Mouse (Mus musculus): ENCODE data around the gene Orai1. TPM values are rescaled to one million over a fixed set of nuclear protein-coding genes. Genes with fewer than 3 reads are reported as not detected.
A peak's percentile ranks its signal among the peaks of the same experiment; 100 is the strongest.

Gene Orai1
- polyA plus RNA-seq, 1 experiment: 63.2 TPM

DNA sequence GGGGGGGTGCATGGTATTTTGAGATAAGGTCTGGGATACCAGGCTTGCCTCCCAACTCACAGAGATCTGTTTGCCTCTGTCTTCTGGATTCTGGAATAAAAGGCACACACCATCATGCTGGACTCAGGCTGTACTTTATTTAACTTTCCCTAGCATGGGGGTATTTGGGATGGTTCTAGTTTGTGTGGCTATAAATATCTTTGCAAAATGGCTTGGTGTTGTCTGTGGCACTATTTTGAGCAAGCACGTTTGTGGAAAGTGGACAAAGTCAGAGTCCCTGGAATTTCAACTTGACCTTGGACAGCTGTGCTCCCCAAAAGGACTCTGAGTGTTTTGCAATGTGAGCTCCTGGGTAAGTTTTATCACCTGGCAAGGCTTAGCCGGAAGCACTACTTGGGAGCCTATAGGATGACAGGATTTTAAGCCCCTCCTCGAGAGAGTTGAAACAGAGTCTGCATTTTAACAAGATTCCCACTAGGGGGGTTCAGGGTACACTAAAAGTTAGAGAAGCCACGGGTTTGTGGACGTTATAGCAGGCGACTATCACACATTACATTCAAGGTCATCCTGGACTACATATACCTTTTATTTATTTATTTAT, 52.6 kb downstream of the Orai1 start:
- TF ChIP-seq CTCF (conservative IDR thresholded peaks at IDR 0.05; ENCODE audit: insufficient read depth, insufficient read length, low read depth, low read length) (no peak), POLR2A (IDR thresholded peaks at IDR 0.05; ENCODE audit: low read depth, low read length) (no peak)
- Histone ChIP-seq H3K4me1 (ENCODE audit: control insufficient read depth, insufficient read depth, low read length) (peaks cover 3% of the 10 kb centered on the region; the same call in 1 of the 2 replicates), H3K36me3 (ENCODE audit: control insufficient read depth, insufficient read depth, low read length) (no peaks in the 10 kb centered on the region), H3K27me3 (replicated peaks; ENCODE audit: control insufficient read depth, insufficient read depth, low read length) (no peaks in the 10 kb centered on the region), H3K27ac (ENCODE audit: insufficient read depth, low read depth, low read length) (no peak overlapping the region), H3K4me3 (ENCODE audit: insufficient read depth, low read depth, low read length) (no peak overlapping the region)
- DNase-seq: peak; percentile 57
- 10% methylated on average over 6 of the region's 6 CpGs for WGBS

DNA sequence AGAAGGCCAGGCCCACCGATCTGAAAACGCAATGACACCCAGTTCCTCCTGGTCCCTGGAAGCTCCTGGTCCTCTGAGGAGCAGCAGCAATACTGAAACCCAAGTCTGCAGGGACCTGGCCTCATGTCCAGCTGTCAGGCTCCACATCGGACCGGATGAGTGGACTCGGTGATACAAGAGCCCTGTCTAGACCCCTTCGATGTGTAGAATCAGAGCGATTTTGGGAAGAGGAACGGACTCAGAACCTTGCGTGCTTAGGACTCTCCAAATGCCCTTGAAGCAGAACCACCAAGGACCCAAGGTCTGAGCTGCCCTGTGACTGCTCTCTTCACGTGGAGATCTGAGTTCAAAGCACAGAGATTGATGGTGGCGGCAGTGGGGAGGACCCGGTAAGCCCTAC, 53.2 kb downstream of the Orai1 start, which contains the start of gene Tmem120b:
Gene Tmem120b, plus strand, starts transcription at position 301 of the 400 bp plus-strand sequence.
- TF ChIP-seq POLR2A (IDR thresholded peaks at IDR 0.05; ENCODE audit: low read depth, low read length): no peak
- peaks cover 3% of the 10 kb centered on the region; the same call in 1 of the 2 replicates for H3K4me1 ChIP-seq (ENCODE audit: control insufficient read depth, insufficient read depth, low read length)
- H3K4me3 ChIP-seq (ENCODE audit: insufficient read depth, low read depth, low read length): no peak within 1 kb of the TSS
- H3K27ac ChIP-seq (ENCODE audit: insufficient read depth, low read depth, low read length): no peak within 1 kb of the TSS
- WGBS: 93% methylated on average over 12 of the region's 12 CpGs
- DNase-seq: no peak
- H3K36me3 ChIP-seq (ENCODE audit: control insufficient read depth, insufficient read depth, low read length): no peaks in the 10 kb centered on the region
- no peaks in the 10 kb centered on the region for H3K27me3 ChIP-seq (replicated peaks; ENCODE audit: control insufficient read depth, insufficient read depth, low read length)

DNA sequence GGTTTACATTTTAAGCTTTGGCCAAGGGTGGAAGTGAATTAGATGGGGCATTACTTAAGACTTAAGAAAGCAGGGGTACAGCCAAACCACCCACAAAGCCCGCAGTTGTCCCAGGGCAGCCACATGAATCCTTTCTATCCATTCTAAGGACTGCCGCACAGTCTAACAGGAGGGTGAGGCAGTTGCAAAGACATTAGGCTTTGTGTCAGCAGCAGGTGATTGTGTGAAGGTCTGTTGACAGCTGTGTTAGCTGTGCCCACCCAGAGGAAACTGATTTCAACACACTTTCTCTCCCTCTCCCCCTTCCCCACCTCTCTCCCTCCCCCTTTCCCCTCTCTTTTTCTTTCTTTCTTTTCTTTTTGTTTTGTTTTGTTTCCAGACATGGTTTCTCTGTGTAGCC, 53.8 kb downstream of the Orai1 start:
- no peaks in the 10 kb centered on the region for H3K27me3 ChIP-seq (replicated peaks; ENCODE audit: control insufficient read depth, insufficient read depth, low read length)
- peaks cover 3% of the 10 kb centered on the region; the same call in 1 of the 2 replicates for H3K4me1 ChIP-seq (ENCODE audit: control insufficient read depth, insufficient read depth, low read length)
- no peak overlapping the region for H3K4me3 ChIP-seq (ENCODE audit: insufficient read depth, low read depth, low read length)
- DNase-seq: no peak
- H3K36me3 ChIP-seq (ENCODE audit: control insufficient read depth, insufficient read depth, low read length): no peaks in the 10 kb centered on the region
- WGBS: 93% methylated on average over 2 of the region's 2 CpGs
- TF ChIP-seq POLR2A (IDR thresholded peaks at IDR 0.05; ENCODE audit: low read depth, low read length) (no peak), CTCF (conservative IDR thresholded peaks at IDR 0.05; ENCODE audit: insufficient read depth, insufficient read length, low read depth, low read length) (no peak)
- no peak overlapping the region for H3K27ac ChIP-seq (ENCODE audit: insufficient read depth, low read depth, low read length)

DNA sequence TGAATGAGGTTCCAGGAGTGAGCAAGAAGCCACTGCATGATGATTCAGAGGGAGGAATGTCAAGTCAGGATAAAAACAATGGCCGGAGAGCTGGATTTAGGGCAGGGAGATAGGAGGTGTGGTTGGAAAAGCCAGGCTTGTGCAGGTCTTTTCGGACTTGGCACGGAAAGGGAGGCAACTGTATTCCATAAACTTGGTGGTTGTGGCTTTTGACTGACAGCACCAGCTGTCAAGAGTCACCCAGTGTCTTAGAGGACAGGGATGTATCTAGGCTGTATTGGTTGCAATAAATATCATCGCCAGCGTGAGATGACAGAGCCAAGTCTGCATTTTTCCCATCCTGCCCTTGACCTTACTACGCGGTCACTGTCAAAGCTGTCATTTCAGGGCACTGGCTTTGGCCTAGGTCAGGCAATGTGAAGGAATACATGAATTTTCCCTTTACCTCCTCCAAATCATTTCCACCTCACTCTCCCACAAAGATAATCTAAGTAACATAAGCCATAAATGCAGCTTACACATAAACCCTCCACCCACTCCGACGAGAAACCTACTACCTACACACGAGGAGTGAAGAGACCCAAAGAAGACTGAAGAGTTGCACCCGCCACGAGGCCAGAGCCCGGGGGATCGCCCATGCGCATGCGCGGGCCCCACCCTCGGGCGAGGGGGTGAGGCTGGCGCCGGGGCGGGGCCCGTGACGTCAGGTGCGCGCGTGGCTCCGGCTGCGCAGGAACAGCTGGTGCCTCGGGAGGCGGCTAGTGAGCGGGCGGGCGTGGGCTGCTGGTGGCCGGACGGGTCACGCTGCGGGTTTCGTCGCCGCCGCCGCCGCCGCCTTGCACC, 60.9 kb downstream of the Orai1 start:
- Histone ChIP-seq H3K27ac (ENCODE audit: insufficient read depth, low read depth, low read length) (peak overlapping the region; percentile 14), H3K4me3 (ENCODE audit: insufficient read depth, low read depth, low read length) (peak overlapping the region; percentile 88), H3K27me3 (replicated peaks; ENCODE audit: control insufficient read depth, insufficient read depth, low read length) (no peaks in the 10 kb centered on the region), H3K36me3 (ENCODE audit: control insufficient read depth, insufficient read depth, low read length) (no peaks in the 10 kb centered on the region), H3K4me1 (ENCODE audit: control insufficient read depth, insufficient read depth, low read length) (peaks cover 14% of the 10 kb centered on the region)
- TF ChIP-seq CTCF (conservative IDR thresholded peaks at IDR 0.05; ENCODE audit: insufficient read depth, insufficient read length, low read depth, low read length) (no peak), POLR2A (IDR thresholded peaks at IDR 0.05; ENCODE audit: low read depth, low read length) (no peak)
- WGBS: 6% methylated on average over 45 of the region's 45 CpGs
- peak; percentile 96 for DNase-seq

DNA sequence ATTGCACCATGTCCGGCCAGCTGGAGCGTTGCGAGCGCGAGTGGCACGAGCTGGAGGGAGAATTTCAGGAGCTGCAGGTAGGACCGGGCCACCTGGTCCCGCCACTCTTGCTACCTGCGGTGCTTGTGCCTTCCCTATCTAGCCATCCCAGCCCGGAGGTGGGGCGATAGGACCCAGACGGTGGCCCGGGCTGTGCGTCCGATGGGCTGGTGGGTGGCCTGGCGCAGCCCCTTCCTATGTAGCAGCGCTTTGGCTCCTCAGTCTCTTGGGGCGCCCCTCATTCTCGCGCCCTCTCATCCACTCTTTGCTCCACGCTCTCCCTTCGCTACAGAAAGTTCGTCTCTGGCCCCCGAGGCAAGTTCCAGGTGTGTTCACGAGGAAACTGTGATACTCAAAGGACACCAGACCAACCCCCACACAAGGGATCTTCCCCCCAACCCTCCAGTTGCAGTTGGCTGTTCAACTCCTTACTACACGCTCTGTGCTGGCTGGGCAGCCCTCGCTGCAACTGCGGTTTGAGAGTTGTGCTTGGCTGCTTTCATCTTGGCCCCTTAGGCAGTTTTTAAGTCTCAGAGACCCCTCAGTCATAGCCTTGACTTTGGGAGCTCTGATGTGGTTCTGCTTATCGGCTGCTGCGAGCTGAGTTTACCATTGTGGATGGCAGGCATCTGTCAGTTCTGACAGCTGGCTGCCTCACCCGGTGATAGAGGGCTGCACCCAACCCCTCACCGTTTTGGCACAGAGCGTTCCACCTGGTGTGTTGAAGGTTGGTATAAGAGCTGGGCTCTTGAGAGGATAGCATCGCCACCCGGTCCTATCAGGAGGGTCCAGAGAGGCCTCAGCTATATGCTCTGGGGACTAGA, 61.8 kb downstream of the Orai1 start:
- no peaks in the 10 kb centered on the region for H3K36me3 ChIP-seq (ENCODE audit: control insufficient read depth, insufficient read depth, low read length)
- 3% methylated on average over 35 of the region's 35 CpGs for WGBS
- H3K27me3 ChIP-seq (replicated peaks; ENCODE audit: control insufficient read depth, insufficient read depth, low read length): no peaks in the 10 kb centered on the region
- peaks cover 14% of the 10 kb centered on the region for H3K4me1 ChIP-seq (ENCODE audit: control insufficient read depth, insufficient read depth, low read length)
- H3K4me3 ChIP-seq (ENCODE audit: insufficient read depth, low read depth, low read length): peak overlapping the region; percentile 88
- DNase-seq: no peak
- 0 out of 2 replicates have a peak overlapping the region, but pooled peaks have one; percentile 14 for H3K27ac ChIP-seq (ENCODE audit: insufficient read depth, low read depth, low read length)
- TF ChIP-seq POLR2A (IDR thresholded peaks at IDR 0.05; ENCODE audit: low read depth, low read length): no peak
- no peak for TF ChIP-seq CTCF (conservative IDR thresholded peaks at IDR 0.05; ENCODE audit: insufficient read depth, insufficient read length, low read depth, low read length)

DNA sequence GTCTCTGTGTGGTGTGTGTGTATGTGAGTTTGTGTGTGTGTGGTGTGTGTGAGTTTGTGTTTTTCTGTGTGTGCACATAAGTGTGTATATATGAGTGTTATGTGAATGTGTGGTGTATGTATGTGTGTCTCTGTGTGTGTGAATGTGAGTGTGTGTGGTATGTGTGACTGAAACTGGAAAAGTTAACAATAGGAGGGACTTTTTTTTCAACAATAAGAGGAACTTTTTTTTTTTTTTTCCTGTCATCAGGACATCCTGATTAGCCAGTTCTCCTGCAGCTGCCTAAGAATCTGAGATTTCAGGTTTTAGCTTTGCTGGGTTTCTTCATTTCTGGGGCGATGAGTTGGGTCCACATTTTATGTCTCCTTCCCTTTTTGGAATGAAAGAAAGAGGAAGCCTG, 64.7 kb downstream of the Orai1 start:
- Histone ChIP-seq H3K27ac (ENCODE audit: insufficient read depth, low read depth, low read length) (peak overlapping the region; percentile 49), H3K4me3 (ENCODE audit: insufficient read depth, low read depth, low read length) (no peak overlapping the region), H3K36me3 (ENCODE audit: control insufficient read depth, insufficient read depth, low read length) (no peaks in the 10 kb centered on the region), H3K4me1 (ENCODE audit: control insufficient read depth, insufficient read depth, low read length) (peaks cover 14% of the 10 kb centered on the region), H3K27me3 (replicated peaks; ENCODE audit: control insufficient read depth, insufficient read depth, low read length) (no peaks in the 10 kb centered on the region)
- WGBS: 46% methylated on average over 1 of the region's 1 CpGs
- DNase-seq: no peak
- TF ChIP-seq POLR2A (IDR thresholded peaks at IDR 0.05; ENCODE audit: low read depth, low read length): no peak
- TF ChIP-seq CTCF (conservative IDR thresholded peaks at IDR 0.05; ENCODE audit: insufficient read depth, insufficient read length, low read depth, low read length): no peak
